Mouse (Mus musculus) olfactory bulb, adult 2 months (tissue): ENCODE results near the gene Nhs.

Experiments used
- CTCF ChIP-seq: fragments of 200-500 bp; IDR thresholded peaks from 2 replicates; pipeline ENCODE4 v1.5.1; 2012; ENCODE audit warnings: low read depth, mild to moderate bottlenecking, low read length, moderate library complexity; ENCODE audit not compliant: insufficient read depth
- POLR2A ChIP-seq: fragments of 200-500 bp; IDR thresholded peaks from 2 replicates; pipeline ENCODE4 v1.6.1; 2012; ENCODE audit warnings: mild to moderate bottlenecking, low read depth, low read length, moderate library complexity; ENCODE audit not compliant: insufficient read depth

DNA sequence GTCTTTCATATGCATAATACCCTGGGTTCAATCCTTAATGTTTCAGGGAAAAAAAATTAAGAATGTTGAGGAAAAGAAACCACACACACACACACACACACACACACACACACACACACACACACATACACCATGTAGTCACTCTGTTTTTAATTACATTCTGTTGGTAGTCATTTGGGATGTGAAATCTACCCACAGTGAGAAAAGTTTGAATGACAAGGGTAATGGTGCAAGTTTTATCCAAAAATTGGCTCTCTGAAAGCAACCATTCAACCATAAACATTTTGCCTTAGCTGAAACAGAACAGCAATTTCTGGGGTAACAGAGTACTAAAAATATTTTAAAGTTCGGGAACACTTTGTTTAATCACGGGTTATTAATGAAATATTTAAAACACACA, 303.9 kb downstream of the Nhs start:
- TF ChIP-seq CTCF (no peak), POLR2A (no peak)
